Mouse (Mus musculus) cerebellum, adult 11-12 months (tissue): ENCODE measurements around the gene Ampd1.
"Not testable (repeated sequence)": the region's sequence is repeated elsewhere in the genome, so short reads cannot be mapped to it uniquely, and the experiment has no call there.

Source experiments
- DNase-seq: peaks from one replicate; pipeline ENCODE4 v3.0.0; 2022

The Ampd1 gene

GRCm38 (mm10) chr3:103102454-103103390 lies 28.9 kb downstream of the Ampd1 start, which contains the start of gene Dennd2c:
Gene Dennd2c (plus strand): TSS chr3:103102604.
- peak; percentile 24 for DNase-seq

- DNase-seq = no peak
These were observed 33.9 kb downstream of the Ampd1 start for GRCm38 (mm10) chr3:103107565-103108240.

- DNase-seq = no peak
These were observed 38.4 kb downstream of the Ampd1 start for GRCm38 (mm10) chr3:103112216-103112615.

DNA sequence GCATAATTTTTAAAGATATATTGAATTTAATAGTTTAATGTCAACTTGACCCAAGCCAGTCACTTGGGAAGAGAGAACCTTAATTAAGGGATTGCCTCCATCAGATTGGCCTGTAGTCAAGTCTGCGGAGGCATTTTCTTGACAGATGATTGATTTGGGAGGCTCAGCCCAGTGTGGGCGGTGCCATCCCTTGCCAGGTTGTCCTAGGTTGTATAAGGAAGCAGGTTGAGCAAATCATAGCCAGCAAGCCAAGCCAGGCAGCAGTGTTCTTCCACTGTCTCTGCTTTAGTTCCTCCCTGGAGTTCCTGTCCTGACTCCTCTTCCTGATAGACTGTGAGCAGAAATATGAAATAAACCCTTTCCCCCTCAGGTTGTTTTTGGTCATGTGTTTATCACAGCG lies 49.8 kb downstream of the Ampd1 start:
- no peak for DNase-seq

- no peak for DNase-seq
These were observed 52.3 kb downstream of the Ampd1 start for GRCm38 (mm10) chr3:103126138-103126537.

DNA sequence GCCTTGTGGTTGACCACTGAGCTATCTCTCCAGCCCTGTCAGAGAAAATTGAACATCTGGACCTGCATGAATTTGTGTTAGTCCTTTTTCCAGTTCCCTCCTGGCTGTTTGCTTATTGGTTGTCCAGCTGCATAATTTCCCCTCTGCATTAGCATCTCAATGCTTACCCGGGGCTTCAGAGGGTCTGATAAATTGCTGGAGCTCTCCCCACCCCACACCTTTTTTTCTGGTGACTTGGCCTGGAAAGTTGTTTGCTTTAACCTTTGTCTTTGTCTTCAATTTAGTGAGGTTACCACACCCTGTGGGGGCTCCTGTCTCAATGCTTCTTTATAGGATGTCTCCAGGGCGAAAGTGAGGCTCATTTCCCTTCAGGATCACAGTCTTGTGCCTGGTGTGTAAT lies 53.4 kb downstream of the Ampd1 start:
- no peak for DNase-seq

DNA sequence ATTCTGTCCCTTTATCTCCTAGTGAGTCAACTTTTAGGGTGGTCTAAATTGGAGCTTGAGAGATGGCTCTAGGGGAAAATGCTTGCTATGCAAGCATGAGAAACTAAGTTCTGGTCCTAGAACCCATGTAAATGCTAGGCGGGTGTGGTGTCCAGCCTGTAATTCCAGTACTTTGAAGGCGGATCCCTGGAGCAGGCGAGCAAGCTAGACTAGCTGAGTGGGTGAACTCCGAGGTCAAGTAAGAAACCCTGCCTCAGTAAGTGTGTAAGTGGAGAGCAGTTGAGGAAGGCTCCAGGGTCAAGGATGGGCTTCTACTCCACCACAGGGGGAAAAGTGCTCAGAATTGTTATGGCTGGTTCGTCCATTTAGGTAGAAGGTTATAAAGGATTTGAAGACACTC lies 53.9 kb downstream of the Ampd1 start:
- DNase-seq = no peak

- DNase-seq = no peak
These were observed 54.4 kb downstream of the Ampd1 start for GRCm38 (mm10) chr3:103128251-103128650.

DNA sequence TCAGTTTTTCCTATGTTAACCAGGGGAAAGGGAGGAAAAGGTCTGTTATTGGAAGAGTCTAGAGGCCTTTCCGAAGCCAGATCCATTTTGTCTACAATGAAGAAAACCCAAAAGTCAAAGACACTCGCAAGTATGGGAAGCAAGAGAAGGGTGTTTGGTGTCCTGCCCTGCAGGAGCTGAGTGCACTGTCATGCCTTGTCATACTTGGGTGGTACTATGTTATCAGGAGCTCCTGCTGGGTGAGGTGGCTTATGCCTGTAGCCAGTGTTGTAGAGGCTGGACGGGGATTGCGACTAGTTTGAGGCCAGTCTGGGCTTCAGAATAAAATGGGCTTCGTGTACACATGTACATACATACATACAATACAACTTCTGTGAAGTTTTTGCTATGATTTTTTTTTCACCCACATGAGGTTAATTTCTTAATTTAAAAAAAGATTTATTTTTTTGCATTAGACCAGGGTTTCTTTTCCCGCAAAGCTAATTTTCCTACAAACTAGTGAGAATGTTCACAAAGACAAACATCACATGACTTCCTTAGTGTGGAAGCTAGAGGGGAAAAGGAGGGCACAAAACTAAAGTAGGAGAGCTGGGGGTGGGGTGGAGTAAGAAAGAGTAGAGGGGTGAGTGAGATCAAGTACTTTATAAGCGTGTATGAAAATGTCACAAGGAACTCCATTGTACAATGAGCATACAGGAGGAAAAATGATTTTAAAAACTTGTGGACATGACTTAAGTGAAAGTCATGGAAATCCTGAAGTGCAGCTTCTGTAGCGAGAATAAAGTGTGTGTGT lies 55.7 kb downstream of the Ampd1 start:
- DNase-seq = no peak

GRCm38 (mm10) chr3:103130236-103130751 lies 56.5 kb downstream of the Ampd1 start:
- no peak for DNase-seq

GRCm38 (mm10) chr3:103133098-103133497 lies 59.3 kb downstream of the Ampd1 start:
- DNase-seq = no peak

DNA sequence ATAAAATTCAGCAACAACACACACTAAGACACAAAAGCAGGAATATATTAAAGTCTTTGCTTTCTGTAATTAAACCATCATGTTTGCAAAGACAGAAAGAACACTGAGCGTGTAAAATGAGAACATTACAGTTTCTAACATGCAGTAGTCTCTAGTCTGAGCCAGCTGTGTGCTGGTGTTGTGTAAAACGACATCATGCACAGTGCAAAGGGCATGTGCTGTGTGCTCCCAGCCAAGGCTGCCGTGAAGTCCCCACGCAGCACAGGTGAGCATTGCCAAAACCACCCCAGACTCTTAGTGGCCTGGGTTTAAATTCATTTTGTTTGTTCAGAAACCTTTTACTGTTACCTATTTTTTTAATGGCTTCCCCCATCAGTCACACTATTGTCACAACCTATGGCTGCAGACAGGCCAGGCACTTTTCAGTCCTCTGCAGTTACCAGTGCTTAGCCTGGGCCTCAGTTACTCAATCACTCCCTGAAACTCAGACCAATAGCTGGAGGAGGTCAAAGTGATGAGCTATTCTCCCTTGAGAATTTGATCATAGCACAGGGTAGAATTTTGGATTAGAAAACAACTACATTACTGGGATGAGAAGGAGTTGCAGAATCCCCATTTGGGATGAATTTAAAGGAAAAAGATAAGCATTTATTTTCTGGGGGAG lies 62.7 kb downstream of the Ampd1 start:
- DNase-seq = no peak

GRCm38 (mm10) chr3:103139047-103139446 lies 65.2 kb downstream of the Ampd1 start:
- no peak for DNase-seq

DNA sequence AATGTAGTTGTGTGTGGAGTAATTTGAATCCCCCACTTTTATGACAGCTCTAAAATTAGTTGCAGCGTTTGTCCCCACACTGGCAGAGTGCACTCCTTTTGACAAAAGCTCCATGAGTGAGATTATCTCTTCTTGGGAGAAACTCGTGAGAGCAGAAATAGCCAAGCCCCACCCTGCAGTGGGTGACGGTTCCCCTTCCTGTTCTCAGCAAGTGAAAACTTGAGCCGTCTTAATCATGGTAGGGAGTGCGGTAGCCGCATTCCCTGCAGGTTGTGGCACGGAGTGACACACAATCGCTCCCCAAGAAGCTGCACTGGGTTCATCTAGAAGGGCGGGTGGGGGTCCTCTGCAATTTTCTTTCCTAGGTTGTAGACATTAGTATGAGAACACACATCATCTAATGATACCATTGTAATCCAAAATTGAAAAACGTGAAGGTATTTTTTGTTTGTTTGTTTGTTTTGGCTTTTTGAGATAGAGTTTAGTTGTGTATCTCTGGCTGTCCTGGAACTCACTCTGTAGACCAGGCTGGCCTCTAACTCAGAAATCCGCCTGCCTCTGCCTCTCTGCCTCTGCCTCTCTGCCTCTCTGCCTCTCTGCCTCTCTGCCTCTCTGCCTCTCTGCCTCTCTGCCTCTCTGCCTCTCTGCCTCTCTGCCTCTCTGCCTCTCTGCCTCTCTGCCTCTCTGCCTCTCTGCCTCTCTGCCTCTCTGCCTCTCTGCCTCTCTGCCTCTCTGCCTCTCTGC lies 66.5 kb downstream of the Ampd1 start:
- DNase-seq = not testable (repeated sequence)

DNA sequence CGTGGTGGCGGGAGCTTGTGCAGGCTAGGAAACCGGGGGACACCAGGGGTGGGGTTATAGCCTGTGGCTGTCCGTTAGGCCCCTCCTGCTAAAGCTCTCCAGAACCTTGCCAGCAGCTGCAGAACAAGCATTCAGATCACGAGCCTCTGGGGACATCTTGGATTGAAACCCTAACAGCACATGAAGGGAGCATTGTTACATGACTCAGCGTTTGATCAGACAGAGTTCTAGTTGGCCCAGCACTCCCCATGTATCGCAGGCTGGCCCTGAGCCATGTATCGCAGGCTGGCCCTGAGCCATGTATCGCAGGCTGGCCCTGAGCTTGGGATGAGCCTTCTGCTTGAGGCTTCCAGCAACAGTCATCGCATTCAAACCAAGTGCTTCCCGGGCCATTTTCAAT lies 67.5 kb downstream of the Ampd1 start:
- DNase-seq = no peak

DNA sequence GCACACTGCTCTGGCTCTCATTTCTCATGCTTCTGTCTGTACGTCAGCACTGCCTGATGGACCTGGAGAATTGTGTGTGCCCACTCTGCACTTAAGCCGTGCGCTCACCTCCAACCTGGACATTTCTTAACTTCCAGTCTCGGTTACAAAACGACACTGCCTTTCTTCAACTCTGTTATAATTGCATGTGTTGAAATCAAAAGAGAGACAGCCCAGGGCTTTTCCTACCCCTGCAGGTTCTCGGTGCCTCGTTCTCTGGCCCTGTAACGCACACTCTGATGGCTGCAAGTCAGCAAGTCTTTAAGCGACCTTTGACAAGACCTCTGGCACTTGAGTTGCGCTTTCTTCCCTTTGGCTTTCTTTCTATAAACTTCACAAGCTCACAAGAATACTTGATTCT lies 68.6 kb downstream of the Ampd1 start:
- no peak for DNase-seq

- DNase-seq = no peak
These were observed 71.5 kb downstream of the Ampd1 start for GRCm38 (mm10) chr3:103145336-103145735.

DNA sequence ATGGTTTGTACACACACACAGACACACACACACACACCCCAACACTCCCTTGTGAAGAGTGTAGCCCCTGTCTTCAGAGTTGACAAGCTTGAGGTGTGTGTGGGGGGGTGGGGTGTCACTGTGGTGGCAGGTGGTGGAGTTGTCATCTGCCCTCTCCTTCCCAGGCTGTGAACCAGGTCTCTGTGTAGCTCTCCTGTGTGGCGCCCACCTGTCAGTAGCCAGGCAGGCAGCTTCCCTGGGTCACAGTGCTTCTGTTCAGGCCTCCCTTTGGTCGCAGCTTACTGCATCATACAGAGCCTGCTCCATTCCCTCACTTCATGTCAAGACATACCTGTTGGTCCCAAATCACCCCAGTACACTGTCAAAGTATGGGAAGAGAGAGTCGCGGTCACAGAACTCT lies 72.0 kb downstream of the Ampd1 start:
- DNase-seq = no peak

DNA sequence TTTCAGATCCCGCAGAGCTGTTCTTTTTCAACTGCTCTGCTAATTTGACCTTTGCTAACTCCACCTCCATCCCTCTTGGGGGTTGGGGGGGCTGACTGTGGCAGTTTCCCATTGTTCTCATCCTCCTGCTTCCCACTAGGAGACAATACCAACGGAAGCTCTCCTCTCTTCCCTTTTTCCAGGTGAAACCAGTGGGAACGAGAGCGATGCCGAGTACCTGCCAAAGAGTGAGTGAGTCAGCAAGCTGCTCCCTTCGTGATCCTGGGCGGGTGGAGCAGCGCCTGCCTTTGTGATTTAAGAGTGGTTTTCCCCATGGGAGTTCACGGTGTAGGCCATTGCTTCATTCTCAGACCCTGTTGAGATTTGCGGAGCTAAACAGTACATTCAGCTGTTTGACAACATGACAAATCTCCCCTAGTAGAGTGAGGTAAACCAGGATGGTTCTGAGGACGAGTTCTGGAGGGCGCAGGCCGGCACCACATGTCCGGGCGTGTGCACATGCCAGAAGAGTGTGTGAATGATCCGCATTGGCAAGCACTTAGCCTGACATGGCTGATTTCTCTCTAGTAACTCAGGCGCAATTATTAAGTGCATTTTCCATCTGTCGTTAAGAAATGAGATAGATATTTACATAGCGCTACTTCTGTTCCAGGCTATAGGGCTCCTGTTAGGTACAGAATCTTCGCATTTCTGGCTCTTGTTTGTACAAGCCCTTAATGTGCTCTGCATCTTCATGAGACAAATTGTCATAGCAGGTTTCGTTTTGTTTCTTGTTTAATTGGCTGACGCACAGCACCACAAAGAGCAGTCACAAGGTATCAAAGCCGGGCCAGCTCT lies 72.7 kb downstream of the Ampd1 start:
- DNase-seq = no peak

DNA sequence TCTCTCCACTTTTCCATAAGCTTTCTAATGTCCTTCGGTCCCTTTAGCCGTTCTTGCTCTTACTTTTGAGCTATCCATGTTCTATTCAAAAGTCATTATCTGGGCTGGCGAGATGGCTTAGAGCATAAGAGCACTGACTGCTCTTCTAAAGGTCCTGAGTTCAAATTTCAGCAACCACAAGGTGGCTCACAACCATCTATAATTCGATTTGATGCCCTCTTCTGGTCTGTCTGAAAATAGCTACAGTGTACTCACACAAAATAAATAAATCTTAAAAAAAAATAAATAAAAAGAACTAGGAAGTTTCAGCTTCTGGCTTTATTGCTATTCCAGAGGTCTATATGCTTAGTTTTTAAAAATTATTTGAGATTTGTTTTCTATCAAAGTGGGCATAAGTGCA lies 74.0 kb downstream of the Ampd1 start:
- DNase-seq = no peak

DNA sequence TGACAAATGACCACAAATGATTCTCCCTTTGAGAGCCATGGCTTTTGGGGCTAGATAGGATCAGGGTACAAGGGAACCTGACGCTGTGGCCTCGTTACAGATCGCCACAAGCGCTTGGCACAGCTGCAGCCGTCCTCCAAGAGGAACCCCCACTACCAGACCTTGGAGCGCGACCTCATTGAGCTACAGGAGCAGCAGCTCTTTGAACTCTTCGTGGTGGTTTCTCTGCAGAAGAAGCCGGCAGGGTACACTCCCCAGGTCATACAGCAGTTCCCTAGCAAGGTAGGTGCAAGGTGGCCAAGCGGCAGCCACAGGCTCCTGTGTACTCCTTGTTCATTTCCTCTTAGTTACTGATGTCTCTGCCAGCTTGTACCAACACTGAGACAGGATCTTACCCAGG lies 75.1 kb downstream of the Ampd1 start:
- no peak for DNase-seq
